Mouse (Mus musculus) lung, postnatal 0 days (tissue): Measurements from ENCODE around the gene Ccn6. TPM values are rescaled to one million over a fixed set of nuclear protein-coding genes. Genes with fewer than 3 reads are reported as not detected.

Experiments
- ATAC-seq: fragments of 200-750 bp; cut with Nextera tagmentation; 2 replicates; pipeline ENCODE4 v1.8.0; 2017; ENCODE audit warnings: moderate library complexity
- DNase-seq: peaks from one replicate; pipeline ENCODE4 v3.0.0-alpha.2; 2016; ENCODE audit warnings: low spot score
- H3K27ac ChIP-seq: fragments of 300-500 bp; sonication (generic); 2 replicates; pipeline ENCODE4 v1.5.1; 2014; ENCODE audit warnings: antibody characterized with exemption, mild to moderate bottlenecking, low read length, mixed read lengths
- H3K27me3 ChIP-seq: fragments of 300-500 bp; sonication (generic); replicated peaks from 2 replicates; pipeline ENCODE4 v1.6.1; 2014; ENCODE audit warnings: low read length, mixed read lengths; ENCODE audit not compliant: insufficient read depth
- H3K36me3 ChIP-seq: fragments of 300-500 bp; sonication (generic); 2 replicates; pipeline ENCODE4 v1.6.1; 2014; ENCODE audit warnings: low read length, mixed read lengths; ENCODE audit not compliant: insufficient read depth
- H3K4me1 ChIP-seq: fragments of 300-500 bp; sonication (generic); 2 replicates; pipeline ENCODE4 v1.6.1; 2014; ENCODE audit warnings: antibody characterized with exemption, low read depth, low read length, mixed read lengths; ENCODE audit not compliant: insufficient read depth
- H3K4me2 ChIP-seq: fragments of 300-500 bp; sonication (generic); replicated peaks from 2 replicates; pipeline ENCODE4 v1.6.1; 2014; ENCODE audit warnings: low read depth, mild to moderate bottlenecking, low read length, moderate library complexity, mixed read lengths
- H3K4me3 ChIP-seq: fragments of 300-500 bp; sonication (generic); 2 replicates; pipeline ENCODE4 v1.5.1; 2014; ENCODE audit warnings: low read depth, low read length
- H3K9ac ChIP-seq: fragments of 300-500 bp; sonication (generic); replicated peaks from 2 replicates; pipeline ENCODE4 v1.6.1; 2014; ENCODE audit warnings: low read depth, mild to moderate bottlenecking
- H3K9me3 ChIP-seq: fragments of 300-500 bp; sonication (generic); 2 replicates; pipeline ENCODE4 v1.6.1; 2016; ENCODE audit warnings: low read length, mixed read lengths
- CTCF ChIP-seq: IDR thresholded peaks from 2 replicates; pipeline ENCODE4 v1.5.1; 2016; ENCODE audit warnings: antibody characterized with exemption, mild to moderate bottlenecking
- EP300 ChIP-seq: IDR thresholded peaks from 2 replicates; pipeline ENCODE4 v1.6.1; 2016; ENCODE audit warnings: antibody characterized with exemption, mild to moderate bottlenecking, control low read depth
- WGBS: fragments of 180-500 bp; shearing (Covaris S2); extraction: QIAGEN DNeasy Blood & Tissue Kit; methylation state at CpG from one replicate; pipeline ENCODE4 v1.1.7; 2014; 5-methylcytosine and 5-hydroxymethylcytosine counted together
- polyA plus RNA-seq: library from polyadenylated mRNA; unstranded; fragments of >200 nt; fragmentation: Nextera tagmentation; extraction: Ambion mirVana; gene quantifications from 2 replicates; pipeline ENCODE4 v1.2.1, GENCODE M21; 2015

The Ccn6 gene
- polyA plus RNA-seq, 1 experiment from 2014 or later: not detected

GRCm38 (mm10) chr10:39142216-39142615 lies 21.4 kb downstream of the Ccn6 start:
- no peaks in the 10 kb centered on the region for H3K9me3 ChIP-seq
- no peak for TF ChIP-seq EP300
- TF ChIP-seq CTCF: no peak
- no peaks in the 10 kb centered on the region for H3K4me1 ChIP-seq
- no peaks in the 10 kb centered on the region for H3K36me3 ChIP-seq
- no peak overlapping the region for H3K27ac ChIP-seq
- DNase-seq: no peak
- H3K4me2 ChIP-seq: no peak overlapping the region
- no peak overlapping the region for H3K4me3 ChIP-seq
- H3K27me3 ChIP-seq: no peaks in the 10 kb centered on the region
- 86% methylated on average over 12 of the region's 12 CpGs for WGBS
- no peak overlapping the region for H3K9ac ChIP-seq
- ATAC-seq: no peak

- no peak for TF ChIP-seq CTCF
- TF ChIP-seq EP300: no peak
- no peak overlapping the region for H3K4me3 ChIP-seq
- no peak overlapping the region for H3K27ac ChIP-seq
- H3K36me3 ChIP-seq: no peaks in the 10 kb centered on the region
- no peak for ATAC-seq
- no peaks in the 10 kb centered on the region for H3K27me3 ChIP-seq
- H3K4me2 ChIP-seq: no peak overlapping the region
- DNase-seq: no peak
- no peaks in the 10 kb centered on the region for H3K9me3 ChIP-seq
- H3K9ac ChIP-seq: no peak overlapping the region
- no peaks in the 10 kb centered on the region for H3K4me1 ChIP-seq
- 73% methylated on average over 2 of the region's 2 CpGs for WGBS
These were observed 22.2 kb downstream of the Ccn6 start for GRCm38 (mm10) chr10:39141401-39141800.

- no peak for TF ChIP-seq CTCF
- TF ChIP-seq EP300: no peak
- ATAC-seq: no peak
- Histone ChIP-seq H3K27ac (no peak overlapping the region), H3K9ac (no peak overlapping the region), H3K9me3 (no peaks in the 10 kb centered on the region), H3K4me2 (no peak overlapping the region), H3K4me3 (no peak overlapping the region), H3K27me3 (no peaks in the 10 kb centered on the region), H3K36me3 (no peaks in the 10 kb centered on the region), H3K4me1 (no peaks in the 10 kb centered on the region)
- 70% methylated on average over 14 of the region's 14 CpGs for WGBS
- no peak for DNase-seq
These were observed 22.8 kb downstream of the Ccn6 start for GRCm38 (mm10) chr10:39140843-39141242.

GRCm38 (mm10) chr10:39138761-39139160 lies 24.8 kb downstream of the Ccn6 start:
- DNase-seq (no peak), ATAC-seq (no peak)
- no peaks in the 10 kb centered on the region for H3K36me3 ChIP-seq

GRCm38 (mm10) chr10:39137766-39138165 lies 25.8 kb downstream of the Ccn6 start:
- DNase-seq (no peak), ATAC-seq (no peak)
- H3K4me3 ChIP-seq: no peak overlapping the region
- H3K4me2 ChIP-seq: no peak overlapping the region
- no peak overlapping the region for H3K9ac ChIP-seq
- no peaks in the 10 kb centered on the region for H3K9me3 ChIP-seq
- TF ChIP-seq EP300 (no peak), CTCF (no peak)
- peaks cover 3% of the 10 kb centered on the region; the same call in 1 of the 2 replicates for H3K4me1 ChIP-seq
- H3K27me3 ChIP-seq: no peaks in the 10 kb centered on the region
- H3K27ac ChIP-seq: no peak overlapping the region
- 88% methylated on average over 3 of the region's 3 CpGs for WGBS
- H3K36me3 ChIP-seq: no peaks in the 10 kb centered on the region

More at GRCm38 (mm10) chr10:39138761-39139160, 24.8 kb downstream of the Ccn6 start:
- H3K27me3 ChIP-seq: no peaks in the 10 kb centered on the region
- H3K4me1 ChIP-seq: no peaks in the 10 kb centered on the region
- TF ChIP-seq EP300 (no peak), CTCF (no peak)
- no peak overlapping the region for H3K4me3 ChIP-seq
- H3K4me2 ChIP-seq: no peak overlapping the region
- H3K9me3 ChIP-seq: no peaks in the 10 kb centered on the region
- no peak overlapping the region for H3K9ac ChIP-seq
- no peak overlapping the region for H3K27ac ChIP-seq
- 83% methylated on average over 6 of the region's 6 CpGs for WGBS

GRCm38 (mm10) chr10:39133462-39134310 lies 29.9 kb downstream of the Ccn6 start, which contains the start of the genes Fam229b and Tube1:
Fam229b (minus strand) TSS chr10:39133914.
Tube1 (plus strand) TSS chr10:39133976.
- DNase-seq (peak; percentile 98), ATAC-seq (peak; percentile 97)
- TF ChIP-seq CTCF (no peak), EP300 (no peak)
- H3K9me3 ChIP-seq: no peaks in the 10 kb centered on the region
- H3K36me3 ChIP-seq: no peaks in the 10 kb centered on the region
- peak within 1 kb of the TSS; percentile 61 for H3K4me3 ChIP-seq
- 3% methylated on average over 47 of the region's 47 CpGs for WGBS
- peak within 1 kb of the TSS; percentile 93 for H3K4me2 ChIP-seq
- H3K27ac ChIP-seq: no peak within 1 kb of the TSS
- no peak within 1 kb of the TSS; the same call in 1 of the 2 replicates for H3K9ac ChIP-seq
- H3K27me3 ChIP-seq: no peaks in the 10 kb centered on the region
- H3K4me1 ChIP-seq: peaks cover 3% of the 10 kb centered on the region; the same call in 1 of the 2 replicates
